Mouse (Mus musculus) intestine, postnatal 0 days (tissue): ENCODE data around the gene Ccl1. TPM values are rescaled to one million over a fixed set of nuclear protein-coding genes. Genes with fewer than 3 reads are reported as not detected.

Experiments
- ATAC-seq: fragments of 200-750 bp; cut with Nextera tagmentation; 2 replicates; pipeline ENCODE4 v1.8.0; 2017; ENCODE audit warnings: mild to moderate bottlenecking, moderate TSS enrichment, moderate library complexity
- H3K27ac ChIP-seq: fragments of 300-500 bp; sonication (generic); 2 replicates; pipeline ENCODE4 v1.5.1; 2014; ENCODE audit warnings: mild to moderate bottlenecking, low read depth, low read length, moderate library complexity
- H3K27me3 ChIP-seq: fragments of 300-500 bp; sonication (generic); replicated peaks from 2 replicates; pipeline ENCODE4 v1.6.1; 2014; ENCODE audit warnings: low read length, mixed read lengths; ENCODE audit not compliant: control insufficient read depth, insufficient read depth
- H3K36me3 ChIP-seq: fragments of 300-500 bp; sonication (generic); 2 replicates; pipeline ENCODE4 v1.6.1; 2014; ENCODE audit warnings: mild to moderate bottlenecking, moderate library complexity; ENCODE audit not compliant: control insufficient read depth, insufficient read depth
- H3K4me1 ChIP-seq: fragments of 300-500 bp; sonication (generic); replicated peaks from 2 replicates; pipeline ENCODE4 v1.6.1; 2014; ENCODE audit warnings: antibody characterized with exemption, low read length, mixed read lengths; ENCODE audit not compliant: control insufficient read depth, insufficient read depth
- H3K4me2 ChIP-seq: fragments of 300-500 bp; sonication (generic); replicated peaks from 2 replicates; pipeline ENCODE4 v1.6.1; 2014; ENCODE audit warnings: low read depth, mild to moderate bottlenecking, moderate library complexity
- H3K4me3 ChIP-seq: fragments of 300-500 bp; sonication (generic); 2 replicates; pipeline ENCODE4 v1.5.1; 2014; ENCODE audit warnings: low read depth, low read length
- H3K9ac ChIP-seq: fragments of 300-500 bp; sonication (generic); 2 replicates; pipeline ENCODE4 v1.6.1; 2014; ENCODE audit warnings: mild to moderate bottlenecking, low read depth, low read length
- H3K9me3 ChIP-seq: fragments of 300-500 bp; sonication (generic); 2 replicates; pipeline ENCODE4 v1.6.1; 2016; ENCODE audit warnings: mixed run types; ENCODE audit not compliant: control insufficient read depth
- CTCF ChIP-seq: sonication (generic); IDR thresholded peaks from 2 replicates; pipeline ENCODE4 v1.5.1; 2016; ENCODE audit warnings: low read depth, mild to moderate bottlenecking, control low read depth, antibody characterized with exemption, moderate library complexity
- WGBS: fragments of 180-500 bp; shearing (Covaris S2); extraction: QIAGEN DNeasy Blood & Tissue Kit; methylation state at CpG from one replicate; pipeline ENCODE4 v1.1.7; 2014; 5-methylcytosine and 5-hydroxymethylcytosine counted together
- polyA plus RNA-seq: library from polyadenylated mRNA; unstranded; fragments of >200 nt; fragmentation: Nextera tagmentation; extraction: Ambion mirVana; gene quantifications from 2 replicates; pipeline ENCODE4 v1.2.1, GENCODE M21; 2015

Gene Ccl1
- polyA plus RNA-seq, 1 experiment from 2014 or later = not detected

DNA sequence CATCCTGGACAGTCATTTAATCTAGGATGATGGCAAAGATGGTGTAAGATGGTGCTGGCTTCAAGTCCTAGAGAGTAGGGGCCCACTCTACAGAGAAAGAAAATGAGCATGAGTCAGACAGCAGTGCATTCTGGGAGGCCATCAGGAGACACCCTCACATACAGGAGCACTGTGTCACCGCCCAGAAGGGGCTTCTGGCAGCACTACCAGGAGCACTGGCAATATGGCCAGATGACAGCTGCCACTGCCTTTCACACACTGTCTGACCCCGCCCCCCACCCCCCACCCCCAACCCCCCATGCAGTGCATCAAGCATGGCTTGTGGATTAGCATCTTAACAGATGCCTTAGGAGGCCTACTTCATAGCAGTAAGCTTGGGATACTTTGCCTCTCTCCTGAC, 89.0 kb downstream of the Ccl1 start:
- Histone ChIP-seq H3K4me3 (no peak overlapping the region), H3K36me3 (no peaks in the 10 kb centered on the region), H3K4me1 (no peaks in the 10 kb centered on the region), H3K9me3 (no peaks in the 10 kb centered on the region), H3K27me3 (no peaks in the 10 kb centered on the region), H3K4me2 (no peak overlapping the region), H3K27ac (no peak overlapping the region), H3K9ac (no peak overlapping the region)
- WGBS = 40% methylated on average over 2 of the region's 2 CpGs
- no peak for TF ChIP-seq CTCF
- no peak for ATAC-seq

DNA sequence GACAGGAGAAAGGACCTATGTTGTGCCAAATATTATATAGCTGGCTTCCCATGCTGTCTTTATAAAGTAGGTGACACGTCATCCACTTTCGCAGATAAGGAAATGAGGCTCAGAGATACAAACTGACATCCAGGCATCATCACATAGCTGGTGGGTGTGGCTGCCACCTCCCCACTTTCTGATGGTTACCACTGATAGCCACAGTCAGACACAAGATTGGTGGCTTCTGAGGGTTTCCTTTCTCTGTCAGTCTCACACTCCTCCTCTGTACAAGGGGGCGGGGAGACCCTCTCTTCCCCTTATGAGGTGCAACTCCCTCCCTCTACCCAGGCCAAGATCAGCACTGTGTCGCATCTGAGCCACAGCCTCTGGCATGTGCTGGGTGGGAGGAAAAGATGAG, 91.1 kb downstream of the Ccl1 start:
- Histone ChIP-seq H3K9ac (no peak overlapping the region), H3K27ac (no peak overlapping the region), H3K27me3 (no peaks in the 10 kb centered on the region), H3K4me1 (no peaks in the 10 kb centered on the region), H3K4me2 (no peak overlapping the region), H3K9me3 (no peaks in the 10 kb centered on the region), H3K36me3 (no peaks in the 10 kb centered on the region), H3K4me3 (no peak overlapping the region)
- TF ChIP-seq CTCF = no peak
- ATAC-seq = no peak
- 69% methylated on average over 4 of the region's 4 CpGs for WGBS

DNA sequence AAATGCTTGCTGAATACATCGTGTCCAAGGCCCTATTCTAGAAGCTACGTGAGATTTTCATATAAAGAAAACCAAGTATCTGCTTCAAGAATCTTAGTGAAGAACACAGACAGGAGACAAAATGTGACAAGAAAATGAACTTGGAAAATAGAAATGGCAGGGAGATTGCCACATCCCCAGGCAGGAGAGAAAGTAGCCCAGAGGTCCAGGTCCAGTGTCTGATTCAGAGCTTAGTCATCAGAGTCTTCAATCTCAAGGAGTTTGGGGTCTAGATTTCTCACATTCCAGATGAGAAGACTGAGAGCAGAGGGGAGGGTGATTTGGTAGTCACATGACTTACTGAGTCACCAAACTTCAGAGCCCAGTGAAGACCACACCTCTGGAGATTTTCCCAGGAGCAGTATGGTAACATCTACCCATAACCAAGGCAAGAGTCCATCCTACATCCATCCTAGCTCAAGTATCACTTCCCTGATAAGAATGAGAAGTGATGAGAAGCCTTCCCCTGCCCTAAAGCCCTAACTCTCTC, 98.5 kb downstream of the Ccl1 start:
- no peak overlapping the region for H3K9ac ChIP-seq
- H3K27me3 ChIP-seq = no peaks in the 10 kb centered on the region
- ATAC-seq = no peak
- WGBS = 91% methylated on average over 2 of the region's 2 CpGs
- H3K27ac ChIP-seq = no peak overlapping the region
- TF ChIP-seq CTCF = no peak
- no peaks in the 10 kb centered on the region for H3K9me3 ChIP-seq
- no peaks in the 10 kb centered on the region for H3K4me1 ChIP-seq
- H3K4me3 ChIP-seq = no peak overlapping the region
- no peak overlapping the region for H3K4me2 ChIP-seq
- H3K36me3 ChIP-seq = no peaks in the 10 kb centered on the region

- ATAC-seq = no peak
- no peak overlapping the region for H3K4me3 ChIP-seq
- no peak overlapping the region for H3K27ac ChIP-seq
- no peaks in the 10 kb centered on the region for H3K36me3 ChIP-seq
- no peaks in the 10 kb centered on the region for H3K4me1 ChIP-seq
- H3K27me3 ChIP-seq = no peaks in the 10 kb centered on the region
- 91% methylated on average over 6 of the region's 6 CpGs for WGBS
- no peaks in the 10 kb centered on the region for H3K9me3 ChIP-seq
- no peak for TF ChIP-seq CTCF
- H3K4me2 ChIP-seq = no peak overlapping the region
- H3K9ac ChIP-seq = no peak overlapping the region
These were observed 100.3 kb downstream of the Ccl1 start for GRCm38 (mm10) chr11:82205221-82205620.

DNA sequence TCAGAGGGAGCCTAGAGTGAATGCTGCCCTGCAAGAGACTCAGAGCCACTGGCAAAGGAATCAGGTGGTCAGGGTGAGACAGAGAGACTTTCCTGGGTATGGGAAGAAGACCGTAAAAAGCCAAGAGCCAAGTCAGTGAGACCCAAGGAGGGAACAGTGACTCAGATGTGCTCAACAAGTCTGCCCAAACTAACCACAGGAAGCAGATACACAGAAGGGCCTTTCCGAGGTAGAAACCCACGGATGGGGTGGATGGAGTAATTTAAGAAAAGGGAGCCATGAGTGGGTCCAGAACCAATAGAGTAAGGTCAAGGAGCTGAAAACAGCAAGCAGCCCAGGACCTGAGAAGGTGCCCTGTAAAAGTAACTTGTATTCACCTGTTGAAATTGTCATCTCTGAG, 101.8 kb downstream of the Ccl1 start:
- Histone ChIP-seq H3K27ac (no peak overlapping the region), H3K4me3 (no peak overlapping the region), H3K9me3 (no peaks in the 10 kb centered on the region), H3K9ac (no peak overlapping the region), H3K4me1 (no peaks in the 10 kb centered on the region), H3K27me3 (no peaks in the 10 kb centered on the region), H3K4me2 (no peak overlapping the region), H3K36me3 (no peaks in the 10 kb centered on the region)
- TF ChIP-seq CTCF = no peak
- no peak for ATAC-seq
- WGBS = 75% methylated on average over 3 of the region's 3 CpGs

DNA sequence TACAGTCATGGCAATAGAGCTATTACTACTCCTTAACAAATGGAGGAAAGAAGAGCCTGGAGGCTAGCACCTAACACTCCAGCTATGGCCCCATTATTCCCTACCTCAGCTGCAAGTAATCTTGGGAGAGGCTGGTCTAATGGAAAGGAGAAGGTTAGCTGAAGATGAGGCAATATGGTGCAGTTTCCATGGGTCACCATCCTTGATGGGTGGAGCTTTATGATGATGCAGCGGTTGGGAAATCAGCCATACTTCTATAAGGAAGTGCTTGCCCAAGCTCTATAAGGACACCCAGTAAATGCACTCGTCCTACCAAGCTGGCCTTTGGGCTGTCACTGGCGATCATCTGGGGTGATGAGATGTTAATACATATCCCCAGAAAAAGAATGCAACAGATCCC, 107.7 kb downstream of the Ccl1 start:
- no peak for ATAC-seq
- Histone ChIP-seq H3K4me3 (no peak overlapping the region), H3K4me2 (no peak overlapping the region), H3K9ac (no peak overlapping the region), H3K4me1 (no peaks in the 10 kb centered on the region), H3K27me3 (no peaks in the 10 kb centered on the region), H3K9me3 (no peaks in the 10 kb centered on the region), H3K27ac (no peak overlapping the region), H3K36me3 (no peaks in the 10 kb centered on the region)
- TF ChIP-seq CTCF = no peak
- WGBS = 81% methylated on average over 3 of the region's 3 CpGs

DNA sequence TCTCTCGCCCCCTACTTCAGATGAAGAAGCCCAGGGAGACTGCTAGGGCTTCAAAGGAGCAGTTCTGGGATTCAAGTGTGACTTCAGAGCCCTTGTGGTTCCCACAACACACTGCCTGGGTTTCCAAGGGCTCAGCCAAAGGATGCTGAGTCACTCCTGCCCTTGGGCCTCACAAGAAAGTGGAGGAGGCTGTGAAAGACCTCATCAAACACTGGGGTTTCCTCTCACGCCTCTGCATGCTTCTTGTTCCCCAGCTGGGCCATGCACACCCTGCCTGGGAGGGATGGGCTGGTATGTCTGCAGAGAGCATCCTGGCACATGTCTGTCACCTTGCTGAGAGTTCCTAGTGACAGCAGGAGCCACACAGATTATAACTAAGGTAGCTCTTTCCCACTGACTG, 110.5 kb downstream of the Ccl1 start:
- ATAC-seq = no peak
- no peak overlapping the region for H3K4me2 ChIP-seq
- H3K27ac ChIP-seq = no peak overlapping the region
- no peaks in the 10 kb centered on the region for H3K27me3 ChIP-seq
- no peak overlapping the region for H3K4me3 ChIP-seq
- no peaks in the 10 kb centered on the region for H3K36me3 ChIP-seq
- no peak for TF ChIP-seq CTCF
- no peaks in the 10 kb centered on the region for H3K9me3 ChIP-seq
- no peaks in the 10 kb centered on the region for H3K4me1 ChIP-seq
- H3K9ac ChIP-seq = no peak overlapping the region
- WGBS = 33% methylated on average over 2 of the region's 2 CpGs
